Mouse (Mus musculus) MEL (cell line): ENCODE measurements around the gene Kif3b. TPM values are rescaled to one million over a fixed set of nuclear protein-coding genes. Genes with fewer than 3 reads are reported as not detected.
A peak's percentile ranks its signal among the peaks of the same experiment; 100 is the strongest.

Experiments
- DNase-seq: peaks from one replicate; pipeline ENCODE4 v3.0.0; 2011; ENCODE audit warnings: low read depth, low spot score
- H3K27ac ChIP-seq: 2 replicates; pipeline ENCODE4 v1.5.1; 2012; ENCODE audit warnings: low read depth, mild to moderate bottlenecking, control low read depth, low read length, moderate library complexity; ENCODE audit not compliant: control insufficient read depth
- H3K27me3 ChIP-seq, 2 experiments: fragments of 150-350 bp in 1 of 2; sonication (generic) in 1 of 2; 2 replicates each; pipeline ENCODE4 v1.6.1; 2012; ENCODE audit warnings: low read length in 2 of 2, mild to moderate bottlenecking in 2 of 2, improper control_type of control experiment in 1 of 2, moderate library complexity in 1 of 2; ENCODE audit not compliant: insufficient read depth in 2 of 2, control insufficient read depth in 1 of 2
- H3K36me3 ChIP-seq, 2 experiments: 2 replicates each; pipeline ENCODE4 v1.6.1; 2012 to 2014; ENCODE audit warnings: low read length in 2 of 2, improper control_type of control experiment in 1 of 2, inconsistent platforms in 1 of 2, mild to moderate bottlenecking in 1 of 2; ENCODE audit not compliant: insufficient read depth in 2 of 2, control insufficient read depth in 1 of 2
- H3K4me1 ChIP-seq, 2 experiments: fragments of 150-350 bp in 1 of 2; sonication (generic) in 1 of 2; 2 replicates each; pipeline ENCODE4 v1.6.1; 2012; ENCODE audit warnings: low read length in 2 of 2, improper control_type of control experiment in 1 of 2, mild to moderate bottlenecking in 1 of 2; ENCODE audit not compliant: insufficient read depth in 2 of 2, control insufficient read depth in 1 of 2
- H3K4me3 ChIP-seq, 2 experiments: fragments of 150-350 bp in 1 of 2; sonication (generic) in 1 of 2; 2 replicates each; pipeline ENCODE4 v1.5.1; 2012; ENCODE audit warnings: low read depth in 2 of 2, low read length in 2 of 2, mild to moderate bottlenecking in 2 of 2, moderate library complexity in 2 of 2, control low read depth in 1 of 2, improper control_type of control experiment in 1 of 2; ENCODE audit not compliant: control insufficient read depth in 1 of 2, insufficient read depth in 1 of 2
- H3K79me2 ChIP-seq: 2 replicates; pipeline ENCODE4 v1.6.1; 2012; ENCODE audit warnings: mild to moderate bottlenecking, low read length, moderate library complexity; ENCODE audit not compliant: control insufficient read depth, poor library complexity, insufficient read depth
- H3K9ac ChIP-seq: 2 replicates; pipeline ENCODE4 v1.6.1; 2012; ENCODE audit warnings: low read depth, mild to moderate bottlenecking, control low read depth, low read length, moderate library complexity; ENCODE audit not compliant: control insufficient read depth, poor library complexity, severe bottlenecking
- H3K9me3 ChIP-seq: fragments of 150-350 bp; sonication (generic); replicated peaks from 2 replicates; pipeline ENCODE4 v1.6.1; 2012; ENCODE audit warnings: mild to moderate bottlenecking, low read length, improper control_type of control experiment, moderate library complexity; ENCODE audit not compliant: insufficient read depth
- BHLHE40 ChIP-seq: IDR thresholded peaks from 2 replicates; pipeline ENCODE4 v1.6.1; 2012; ENCODE audit warnings: low read depth, mild to moderate bottlenecking, inconsistent platforms, low read length, improper control_type of control experiment, borderline replicate concordance
- CHD2 ChIP-seq: IDR thresholded peaks from 2 replicates; pipeline ENCODE4 v1.6.1; 2011; ENCODE audit warnings: low read length, improper control_type of control experiment
- CTCF ChIP-seq, 3 experiments: IDR thresholded peaks in 2 of 3; conservative IDR thresholded peaks in 1 of 3; 2 replicates each; pipeline ENCODE4 v1.5.1; 2011 to 2012; ENCODE audit warnings: low read length in 3 of 3, low read depth in 2 of 3, mild to moderate bottlenecking in 2 of 3, improper control_type of control experiment in 1 of 3, inconsistent platforms in 1 of 3, mixed read lengths in 1 of 3, moderate library complexity in 1 of 3; ENCODE audit not compliant: control insufficient read depth in 1 of 3, insufficient read depth in 1 of 3, poor library complexity in 1 of 3, severe bottlenecking in 1 of 3
- E2F4 ChIP-seq: IDR thresholded peaks from 2 replicates; pipeline ENCODE4 v1.6.1; 2011; ENCODE audit warnings: low read depth, low read length, improper control_type of control experiment, borderline replicate concordance
- ELF1 ChIP-seq: IDR thresholded peaks from 2 replicates; pipeline ENCODE4 v1.6.1; 2014; ENCODE audit warnings: low read depth, mild to moderate bottlenecking, inconsistent platforms, low read length, improper control_type of control experiment, moderate library complexity
- EP300 ChIP-seq, 2 experiments: IDR thresholded peaks; 2 replicates each; pipeline ENCODE4 v1.6.1; 2011; ENCODE audit warnings: improper control_type of control experiment in 2 of 2, low read length in 2 of 2, low read depth in 1 of 2, mild to moderate bottlenecking in 1 of 2
- ETS1 ChIP-seq: IDR thresholded peaks from 2 replicates; pipeline ENCODE4 v1.6.1; 2012; ENCODE audit warnings: low read depth, mild to moderate bottlenecking, inconsistent platforms, low read length, improper control_type of control experiment, moderate library complexity
- GABPA ChIP-seq: IDR thresholded peaks from 2 replicates; pipeline ENCODE4 v1.6.1; 2012; ENCODE audit warnings: low read depth, mild to moderate bottlenecking, inconsistent platforms, low read length, improper control_type of control experiment, moderate library complexity
- GATA1 ChIP-seq: IDR thresholded peaks from 2 replicates; pipeline ENCODE4 v1.6.1; 2011; ENCODE audit warnings: low read depth, low read length, improper control_type of control experiment
- HCFC1 ChIP-seq: IDR thresholded peaks from 2 replicates; pipeline ENCODE4 v1.6.1; 2012; ENCODE audit warnings: low read depth, mild to moderate bottlenecking, inconsistent platforms, low read length, improper control_type of control experiment, moderate library complexity
- JUND ChIP-seq: IDR thresholded peaks from 2 replicates; pipeline ENCODE4 v1.6.1; 2011; ENCODE audit warnings: low read depth, mild to moderate bottlenecking, improper control_type of control experiment, low read length
- KAT2A ChIP-seq: conservative IDR thresholded peaks from 2 replicates; pipeline ENCODE4 v1.6.1; 2012; ENCODE audit warnings: low read depth, low read length, improper control_type of control experiment, inconsistent platforms
- MAFK ChIP-seq: IDR thresholded peaks from 2 replicates; pipeline ENCODE4 v1.6.1; 2011; ENCODE audit warnings: low read depth, mild to moderate bottlenecking, low read length, improper control_type of control experiment, borderline replicate concordance
- MAX ChIP-seq: IDR thresholded peaks from 2 replicates; pipeline ENCODE4 v1.6.1; 2011; ENCODE audit warnings: low read length, improper control_type of control experiment
- MAZ ChIP-seq: IDR thresholded peaks from 2 replicates; pipeline ENCODE4 v1.6.1; 2012; ENCODE audit warnings: low read depth, mild to moderate bottlenecking, inconsistent platforms, low read length, improper control_type of control experiment
- MEF2A ChIP-seq: IDR thresholded peaks from 2 replicates; pipeline ENCODE4 v1.6.1; 2014; ENCODE audit warnings: low read depth, mild to moderate bottlenecking, inconsistent platforms, low read length, improper control_type of control experiment; ENCODE audit not compliant: poor library complexity, insufficient replicate concordance, severe bottlenecking; ENCODE audit errors: extremely low read depth
- MXI1 ChIP-seq: IDR thresholded peaks from 2 replicates; pipeline ENCODE4 v1.6.1; 2011; ENCODE audit warnings: mild to moderate bottlenecking, low read depth, low read length, improper control_type of control experiment
- MYB ChIP-seq: IDR thresholded peaks from 2 replicates; pipeline ENCODE4 v1.6.1; 2011; ENCODE audit warnings: mild to moderate bottlenecking, low read depth, low read length, improper control_type of control experiment
- MYC ChIP-seq: IDR thresholded peaks from 2 replicates; pipeline ENCODE4 v1.6.1; 2011; ENCODE audit warnings: low read depth, mild to moderate bottlenecking, low read length, improper control_type of control experiment, moderate library complexity
- NELFE ChIP-seq: IDR thresholded peaks from 2 replicates; pipeline ENCODE4 v1.6.1; 2011; ENCODE audit warnings: low read depth, low read length, improper control_type of control experiment
- POLR2A ChIP-seq, 2 experiments: IDR thresholded peaks; 2 replicates each; pipeline ENCODE4 v1.6.1; 2011 to 2012; ENCODE audit warnings: low read length in 2 of 2, mild to moderate bottlenecking in 2 of 2, control low read depth in 1 of 2, improper control_type of control experiment in 1 of 2, low read depth in 1 of 2, moderate library complexity in 1 of 2; ENCODE audit not compliant: control insufficient read depth in 1 of 2, insufficient read depth in 1 of 2, poor library complexity in 1 of 2
- POLR2AphosphoS2 ChIP-seq: IDR thresholded peaks from 2 replicates; pipeline ENCODE4 v1.6.1; 2011; ENCODE audit warnings: low read length, improper control_type of control experiment
- POLR2AphosphoS5 ChIP-seq: IDR thresholded peaks from 2 replicates; pipeline ENCODE4 v1.6.1; 2012; ENCODE audit warnings: low read depth, borderline replicate concordance, mild to moderate bottlenecking, inconsistent platforms, low read length, moderate library complexity, mixed read lengths
- RAD21 ChIP-seq: IDR thresholded peaks from 2 replicates; pipeline ENCODE4 v1.6.1; 2011; ENCODE audit warnings: mild to moderate bottlenecking, low read depth, low read length, improper control_type of control experiment
- RCOR1 ChIP-seq: IDR thresholded peaks from 2 replicates; pipeline ENCODE4 v1.6.1; 2012; ENCODE audit warnings: low read depth, mild to moderate bottlenecking, inconsistent platforms, low read length, improper control_type of control experiment
- SIN3A ChIP-seq: IDR thresholded peaks from 2 replicates; pipeline ENCODE4 v1.6.1; 2012; ENCODE audit warnings: low read length, improper control_type of control experiment, inconsistent platforms
- TAL1 ChIP-seq: IDR thresholded peaks from 2 replicates; pipeline ENCODE4 v1.6.1; 2012; ENCODE audit warnings: mild to moderate bottlenecking, inconsistent platforms, low read length, moderate library complexity, mixed read lengths
- TBP ChIP-seq: IDR thresholded peaks from 2 replicates; pipeline ENCODE4 v1.8.0; 2011; ENCODE audit warnings: low read depth, low read length, improper control_type of control experiment
- TCF12 ChIP-seq: IDR thresholded peaks from 2 replicates; pipeline ENCODE4 v1.6.1; 2014; ENCODE audit warnings: low read depth, mild to moderate bottlenecking, inconsistent platforms, low read length, improper control_type of control experiment, moderate library complexity
- USF1 ChIP-seq: IDR thresholded peaks from 2 replicates; pipeline ENCODE4 v1.6.1; 2014; ENCODE audit warnings: low read depth, mild to moderate bottlenecking, inconsistent platforms, low read length, improper control_type of control experiment, moderate library complexity
- USF2 ChIP-seq, 2 experiments: IDR thresholded peaks; 2 replicates each; pipeline ENCODE4 v1.6.1; 2011 to 2012; ENCODE audit warnings: improper control_type of control experiment in 2 of 2, low read length in 2 of 2, borderline replicate concordance in 1 of 2, inconsistent platforms in 1 of 2, low read depth in 1 of 2, mild to moderate bottlenecking in 1 of 2; ENCODE audit not compliant: insufficient read depth in 1 of 2
- ZC3H11A ChIP-seq: IDR thresholded peaks from 2 replicates; pipeline ENCODE4 v1.6.1; 2012; ENCODE audit warnings: low read depth, mild to moderate bottlenecking, inconsistent platforms, low read length, improper control_type of control experiment
- ZKSCAN1 ChIP-seq: IDR thresholded peaks from 2 replicates; pipeline ENCODE4 v1.6.1; 2012; ENCODE audit warnings: low read depth, mild to moderate bottlenecking, inconsistent platforms, low read length, improper control_type of control experiment, moderate library complexity
- ZMIZ1 ChIP-seq: IDR thresholded peaks from 2 replicates; pipeline ENCODE4 v1.6.1; 2012; ENCODE audit warnings: low read depth, mild to moderate bottlenecking, inconsistent platforms, low read length, improper control_type of control experiment, moderate library complexity
- ZNF384 ChIP-seq: IDR thresholded peaks from 2 replicates; pipeline ENCODE4 v1.6.1; 2012; ENCODE audit warnings: low read depth, mild to moderate bottlenecking, inconsistent platforms, low read length, improper control_type of control experiment
- polyA plus RNA-seq, 2 experiments: library from polyadenylated mRNA; stranded (reverse) in 1 of 2; unstranded in 1 of 2; fragments of >175 nt in 1 of 2; fragments of >200 nt in 1 of 2; gene quantifications; 2 replicates each; pipeline versions ENCODE4 v1.2.1 to v1.2.4; 2012; ENCODE audit warnings: low replicate concordance in 2 of 2, low read depth in 1 of 2; ENCODE audit not compliant: insufficient read length in 2 of 2, insufficient read depth in 1 of 2, missing spikeins in 1 of 2
- total RNA-seq: library from RNA; depleted of rRNA; stranded (reverse); fragments of 300-350 nt; gene quantifications from 2 replicates; pipeline ENCODE4 v1.2.3, GENCODE M21; 2012

The Kif3b gene
- total and polyA plus RNA-seq, 3 experiments = 11.0 to 34.2 (median 17.9) TPM

- Histone ChIP-seq H3K27ac (peak overlapping the region; percentile 69), H3K36me3 (peaks cover 0 to 7% of the 10 kb centered on the region in 2 experiments; a peak in 2 of 4 replicates), H3K4me1 (peaks cover 0 to 26% of the 10 kb centered on the region in 2 experiments), H3K79me2 (peaks cover 29% of the 10 kb centered on the region), H3K9ac (peak overlapping the region; percentile 22; the same call in 1 of the 2 replicates), H3K9me3 (no peaks in the 10 kb centered on the region), H3K4me3 (peak overlapping the region; percentile 69 to 83), H3K27me3 (no peaks in the 10 kb centered on the region)
- DNase-seq = peak; percentile 97
- TF ChIP-seq ETS1 (peak; percentile 57), BHLHE40 (peak; percentile 51; the same call in 1 of the 2 replicates), TCF12 (no peak; the same call in 1 of the 2 replicates), GABPA (no peak), ZC3H11A (no peak), POLR2A (IDR thresholded peaks at IDR 0.05; ENCODE audit: control insufficient read depth in 1 of 2, insufficient read depth in 1 of 2, low read depth in 1 of 2, low read length in 2 of 2, poor library complexity in 1 of 2) (peak in 1 of 2 experiments; percentile 45; a peak in 2 of 4 replicates), USF2 (IDR thresholded peaks at IDR 0.05; ENCODE audit: borderline replicate concordance in 1 of 2, insufficient read depth in 1 of 2, low read depth in 1 of 2, low read length in 2 of 2) (0 out of 4 replicates have a peak, but pooled peaks of 1 of the 2 experiments have one; percentile 3), MEF2A (no peak), TAL1 (no peak), POLR2AphosphoS2 (no peak), MYC (peak; percentile 91), E2F4 (no peak), SIN3A (peak; percentile 93), NELFE (peak; percentile 37; the same call in 1 of the 2 replicates), MAFK (no peak), MYB (peak; percentile 96), CTCF (IDR thresholded peaks at IDR 0.05 in 2 of 3, conservative IDR thresholded peaks at IDR 0.05 in 1 of 3; ENCODE audit: control insufficient read depth in 1 of 3, insufficient read depth in 1 of 3, low read depth in 2 of 3, low read length in 3 of 3, poor library complexity in 1 of 3, severe bottlenecking in 1 of 3) (no peak), MXI1 (peak; percentile 97), RCOR1 (no peak), TBP (0 out of 2 replicates have a peak, but pooled peaks have one; percentile 36), GATA1 (0 out of 2 replicates have a peak, but pooled peaks have one; percentile 2), MAZ (peak; percentile 81; the same call in 1 of the 2 replicates), CHD2 (peak; percentile 45; the same call in 1 of the 2 replicates), ZNF384 (no peak), POLR2AphosphoS5 (no peak), ZMIZ1 (0 out of 2 replicates have a peak, but pooled peaks have one; percentile 33), MAX (peak; percentile 99), KAT2A (no peak), ZKSCAN1 (no peak), JUND (no peak), RAD21 (no peak), ELF1 (no peak), USF1 (peak; percentile 83), HCFC1 (peak; percentile 65; the same call in 1 of the 2 replicates), EP300 (IDR thresholded peaks at IDR 0.05; ENCODE audit: low read depth in 1 of 2, low read length in 2 of 2) (peak; percentile 62 to 81)
Measured at GRCm38 (mm10) chr2:153292305-153292861, 1.2 kb downstream of the Kif3b start.
